Mouse (Mus musculus) urinary bladder, postnatal 14 days (tissue): ENCODE results near the gene Sh3bp5l.
"Not testable (repeated sequence)": the region's sequence is repeated elsewhere in the genome, so short reads cannot be mapped to it uniquely, and the experiment has no call there.

Experiments used
- DNase-seq: peaks from one replicate; pipeline ENCODE4 v3.0.0; 2021; ENCODE audit warnings: low spot score

The Sh3bp5l gene

GRCm38 (mm10) chr11:58330276-58331148 is at the start of gene Sh3bp5l, which contains the start of gene Zfp672:
TSS of gene Sh3bp5l (plus strand) at chr11:58330724.
TSS of gene Zfp672 (minus strand) at chr11:58330339.
- peak; percentile 90 for DNase-seq

DNA sequence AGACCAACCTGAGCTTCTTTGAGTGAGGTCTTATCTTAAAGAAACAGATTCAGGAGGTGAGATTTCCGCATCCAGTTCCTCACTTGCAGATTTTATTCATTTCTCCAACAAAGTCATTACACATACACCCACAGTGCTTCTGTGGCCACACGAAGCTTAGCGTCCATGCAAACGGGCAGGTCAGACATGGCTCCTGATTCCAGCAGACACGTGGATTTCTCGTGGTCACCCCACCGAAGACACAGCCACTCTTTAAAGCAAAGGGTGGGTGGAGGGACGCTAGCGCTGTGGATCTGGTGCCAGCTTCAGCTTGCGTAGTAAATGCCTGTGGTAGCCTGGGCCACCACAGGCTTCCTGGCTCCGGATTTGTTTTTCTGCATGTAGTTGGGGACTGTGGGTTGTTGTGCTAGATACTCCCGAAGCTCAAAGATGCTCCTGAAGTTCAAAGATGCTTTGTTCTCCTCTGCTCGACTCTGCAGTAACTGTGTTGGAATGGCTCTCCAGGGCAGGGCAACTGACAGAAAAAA is 48.5 kb upstream of the Sh3bp5l start:
- DNase-seq = no peak

DNA sequence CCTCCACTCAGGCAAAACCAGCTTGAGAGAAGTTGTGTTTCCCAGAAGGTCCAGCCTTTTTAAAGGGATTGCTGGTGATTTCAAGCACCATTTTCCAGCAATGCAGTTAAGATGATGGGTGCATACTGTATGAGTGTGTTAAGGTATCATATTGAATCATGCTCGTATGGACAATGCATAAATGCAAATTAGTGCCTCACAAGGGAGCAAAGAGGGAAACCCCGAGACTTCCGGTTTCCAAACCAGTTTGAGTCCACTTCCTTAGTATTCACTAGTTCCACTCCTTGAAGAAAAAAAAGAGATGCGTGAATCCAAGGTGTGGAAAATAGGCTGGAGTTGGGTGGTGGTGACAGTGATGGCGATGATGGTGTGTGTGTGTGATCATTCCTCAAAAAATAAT is 48.0 kb upstream of the Sh3bp5l start:
- no peak for DNase-seq

- DNase-seq = no peak
Observed at GRCm38 (mm10) chr11:58289992-58290682, 40.4 kb upstream of the Sh3bp5l start.

DNA sequence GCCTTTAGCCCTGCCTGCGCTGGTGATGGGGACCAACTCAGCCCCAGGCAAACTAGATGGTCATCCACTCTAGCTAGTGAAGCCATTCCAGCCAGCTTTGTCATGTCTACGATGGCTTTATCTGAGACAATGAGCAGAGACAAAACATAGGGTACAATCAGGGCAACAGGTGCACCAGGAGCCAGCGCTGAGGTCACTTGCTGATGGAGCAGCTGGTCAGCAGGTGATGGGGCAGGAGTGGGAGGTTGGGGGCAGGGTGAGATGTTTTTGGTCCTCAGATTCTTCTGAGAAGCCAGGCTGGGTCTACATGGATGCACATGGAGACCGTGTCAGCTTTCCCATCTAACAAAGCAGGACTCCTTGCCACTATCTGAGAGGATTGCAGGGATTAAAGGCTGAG is 39.7 kb upstream of the Sh3bp5l start:
- no peak for DNase-seq

GRCm38 (mm10) chr11:58292791-58293190 is 37.7 kb upstream of the Sh3bp5l start:
- DNase-seq = no peak

- DNase-seq = no peak
Observed at GRCm38 (mm10) chr11:58297396-58297795, 33.1 kb upstream of the Sh3bp5l start.

DNA sequence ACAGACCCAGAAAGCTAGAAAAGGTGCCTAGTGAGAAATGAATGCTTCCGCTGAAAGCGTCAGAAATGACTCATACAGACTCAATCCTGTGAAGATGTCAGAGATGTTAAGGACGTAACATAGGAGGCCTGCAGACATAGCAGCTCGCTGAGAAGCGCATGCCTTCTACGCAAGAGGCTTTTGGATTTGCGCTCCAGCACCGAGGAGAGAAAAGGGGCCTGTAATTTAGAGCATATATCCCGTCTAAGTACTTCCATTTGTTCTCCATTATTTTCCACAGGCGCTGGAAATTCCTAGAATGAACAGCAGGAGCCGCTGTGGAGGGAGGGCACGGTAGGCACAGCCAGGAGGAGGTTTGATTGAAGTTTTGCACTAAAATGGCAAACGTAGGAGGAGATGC is 29.5 kb upstream of the Sh3bp5l start:
- DNase-seq = peak; percentile 76

DNA sequence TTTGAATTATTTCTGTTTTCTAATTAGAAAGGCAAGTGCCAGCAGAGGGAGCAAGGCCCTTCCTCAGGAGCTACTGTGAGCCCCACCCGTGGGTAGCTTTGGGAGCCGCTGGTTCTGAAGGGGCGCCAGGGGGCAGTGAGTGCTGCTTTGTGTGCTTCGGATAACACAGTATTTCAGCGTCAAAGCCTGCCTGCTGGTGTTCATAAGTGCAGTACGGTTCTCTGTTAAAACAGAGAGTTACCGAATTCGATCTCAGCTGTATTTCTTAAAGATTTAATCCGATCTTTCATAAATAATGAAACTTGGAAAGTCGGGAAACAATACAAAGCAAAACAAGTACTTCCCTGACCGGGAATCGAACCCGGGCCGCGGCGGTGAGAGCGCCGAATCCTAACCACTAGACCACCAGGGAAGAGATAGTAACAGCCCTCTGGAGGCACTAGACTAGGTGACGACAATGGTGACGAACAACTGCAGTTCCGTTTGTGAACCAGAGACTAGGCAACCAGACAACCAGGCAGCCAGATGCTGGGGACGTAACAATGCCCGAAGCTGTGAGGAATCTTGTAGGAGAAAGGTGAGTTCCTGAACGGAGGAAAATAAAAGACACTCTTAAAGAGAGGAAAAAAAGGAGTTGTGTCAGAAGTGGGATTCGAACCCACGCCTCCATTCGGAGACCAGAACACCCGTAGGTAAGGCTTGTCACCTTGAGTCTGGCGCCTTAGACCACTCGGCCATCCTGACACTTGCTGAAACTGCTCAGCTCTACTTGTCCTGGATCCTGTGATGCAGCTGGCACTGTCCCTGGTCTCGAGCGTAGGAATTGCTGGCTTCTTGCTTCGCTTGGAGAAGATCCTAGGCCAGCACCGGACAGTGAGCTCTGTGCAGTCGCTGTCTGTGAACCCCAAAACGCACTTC is 28.4 kb upstream of the Sh3bp5l start:
- peak; percentile 95 for DNase-seq

GRCm38 (mm10) chr11:58302774-58303445 is 27.6 kb upstream of the Sh3bp5l start:
- DNase-seq = no peak

DNA sequence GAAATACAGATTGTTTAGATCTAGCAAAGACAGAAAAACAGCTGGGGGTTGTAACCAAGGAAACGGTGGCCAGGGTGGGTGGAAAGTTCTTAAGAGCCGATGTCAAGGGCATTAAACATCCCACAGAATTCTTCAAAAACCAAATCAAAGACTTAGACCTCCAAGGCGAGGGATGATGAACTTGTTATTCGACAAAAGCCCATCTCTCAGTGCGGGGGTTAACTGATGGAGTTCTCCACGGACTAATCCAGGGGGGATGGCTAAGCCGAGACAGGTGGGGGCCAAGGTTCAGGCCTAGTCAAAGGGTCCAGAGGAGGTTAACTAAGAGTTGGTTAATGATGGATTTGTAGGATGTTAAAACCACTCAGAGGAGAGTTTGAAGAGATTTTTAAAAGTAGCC is 26.9 kb upstream of the Sh3bp5l start:
- DNase-seq = no peak

DNA sequence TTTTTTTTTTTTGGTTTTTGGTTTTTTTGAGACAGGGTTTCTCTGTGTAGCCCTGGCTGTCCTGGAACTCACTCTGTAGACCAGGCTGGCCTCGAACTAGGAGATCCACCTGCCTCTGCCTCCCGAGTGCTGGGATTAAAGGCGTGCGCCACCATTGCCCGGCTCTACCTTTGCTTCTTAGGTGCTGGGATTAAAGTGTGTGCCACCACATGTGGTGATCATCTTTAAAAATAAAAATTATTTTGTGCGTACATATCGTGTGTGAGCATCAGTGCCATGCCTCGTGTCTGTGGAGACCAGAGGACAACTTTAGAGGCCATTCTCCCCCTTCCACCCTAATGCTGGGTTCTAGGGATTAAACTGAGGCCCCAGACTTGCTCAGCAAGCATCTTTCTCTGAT is 25.2 kb upstream of the Sh3bp5l start:
- not testable (repeated sequence) for DNase-seq

- DNase-seq = peak; percentile 95
Observed at GRCm38 (mm10) chr11:58306860-58307308, 23.6 kb upstream of the Sh3bp5l start, which contains the start of gene Zfp692. TSS of gene Zfp692 (plus strand) at chr11:58307069.

- peak; percentile 87 for DNase-seq
Observed at GRCm38 (mm10) chr11:58307411-58308080, 23.0 kb upstream of the Sh3bp5l start.

- DNase-seq = no peak
Observed at GRCm38 (mm10) chr11:58308661-58309060, 21.9 kb upstream of the Sh3bp5l start.

DNA sequence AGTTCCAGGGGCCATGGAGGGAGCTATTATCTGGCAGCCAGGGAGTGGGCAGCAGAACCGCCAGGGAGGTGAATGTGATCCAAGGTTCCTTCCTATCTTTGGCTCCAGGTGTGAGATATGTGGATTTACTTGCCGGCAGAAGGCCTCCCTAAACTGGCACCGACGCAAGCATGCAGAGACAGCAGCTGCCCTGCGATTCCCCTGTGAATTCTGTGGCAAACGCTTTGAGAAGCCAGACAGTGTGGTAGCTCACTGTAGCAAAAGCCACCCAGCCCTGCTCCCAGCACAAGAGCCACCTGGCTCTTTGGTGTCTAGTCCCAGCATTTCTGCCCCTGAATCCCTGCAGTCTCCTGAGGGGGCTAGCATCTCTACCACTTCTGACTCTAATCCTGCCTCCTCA is 16.5 kb upstream of the Sh3bp5l start:
- DNase-seq = no peak

DNA sequence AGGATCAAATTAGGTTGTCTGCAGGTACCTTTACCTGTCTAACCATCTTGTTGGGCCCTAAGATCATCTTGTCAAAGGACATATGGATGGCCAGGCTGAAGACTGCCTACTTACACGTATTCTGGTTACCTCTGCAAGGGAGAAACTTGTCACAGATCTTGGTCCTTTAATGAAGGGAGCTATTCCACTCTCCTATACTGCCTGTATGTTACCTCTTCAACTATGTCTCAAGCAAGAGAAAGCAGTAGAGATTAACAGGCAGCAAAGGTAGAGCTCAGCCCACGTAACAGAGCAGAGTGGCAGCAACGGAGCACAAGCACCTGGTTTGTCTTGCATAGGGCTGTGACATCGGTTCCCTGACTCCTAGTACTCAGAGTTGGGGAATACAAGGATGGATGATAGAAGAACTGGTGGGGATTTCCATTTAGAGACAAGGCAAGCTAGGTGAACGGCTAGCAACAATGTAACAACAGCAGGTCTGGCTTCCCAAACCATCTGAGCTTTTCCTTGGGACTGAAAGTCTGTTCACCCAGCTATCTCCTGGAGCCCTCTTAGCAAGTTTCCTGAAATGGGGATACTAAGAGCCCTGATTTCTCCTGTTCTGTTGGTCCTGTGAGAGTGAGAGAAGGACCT is 14.9 kb upstream of the Sh3bp5l start:
- no peak for DNase-seq

- no peak for DNase-seq
Observed at GRCm38 (mm10) chr11:58316344-58316743, 14.2 kb upstream of the Sh3bp5l start.

- no peak for DNase-seq
Observed at GRCm38 (mm10) chr11:58316768-58317390, 13.6 kb upstream of the Sh3bp5l start.
